Mouse (Mus musculus) midbrain, embryonic 14.5 days (tissue): ENCODE measurements at regions not wholly inside any gene's neighbourhood (a gene's known extent, or its start where the extent isn't known, plus 50 kb on each side); places are given as distances from the start of the nearest gene placed in this dataset.

Experiments
- ATAC-seq: fragments of 200-750 bp; cut with Nextera tagmentation; 2 replicates; pipeline ENCODE4 v1.8.0; 2017; ENCODE audit warnings: moderate number of reproducible peaks, moderate library complexity; ENCODE audit not compliant: low FRiP score, low TSS enrichment
- DNase-seq: peaks from one replicate; pipeline ENCODE4 v3.0.0-alpha.2; 2015
- H3K27ac ChIP-seq: fragments of 300-500 bp; sonication (generic); replicated peaks from 2 replicates; pipeline ENCODE4 v1.5.1; 2014; ENCODE audit warnings: mild to moderate bottlenecking, low read depth, low read length, moderate library complexity
- H3K27me3 ChIP-seq: fragments of 300-500 bp; sonication (generic); 2 replicates; pipeline ENCODE4 v1.6.1; 2014; ENCODE audit warnings: low read length, control low read depth, mixed read lengths; ENCODE audit not compliant: control insufficient read depth, insufficient read depth
- H3K36me3 ChIP-seq: fragments of 300-500 bp; sonication (generic); 2 replicates; pipeline ENCODE4 v1.6.1; 2014; ENCODE audit warnings: low read length, control low read depth; ENCODE audit not compliant: control insufficient read depth, insufficient read depth
- H3K4me1 ChIP-seq: fragments of 300-500 bp; sonication (generic); 2 replicates; pipeline ENCODE4 v1.6.1; 2014; ENCODE audit warnings: mild to moderate bottlenecking, antibody characterized with exemption, low read length, control low read depth; ENCODE audit not compliant: control insufficient read depth, insufficient read depth
- H3K4me2 ChIP-seq: fragments of 300-500 bp; sonication (generic); 2 replicates; pipeline ENCODE4 v1.6.1; 2014; ENCODE audit warnings: mild to moderate bottlenecking, low read length, moderate library complexity
- H3K4me3 ChIP-seq: fragments of 300-500 bp; sonication (generic); replicated peaks from 2 replicates; pipeline ENCODE4 v1.5.1; 2014; ENCODE audit warnings: low read depth, low read length
- H3K9ac ChIP-seq: fragments of 300-500 bp; sonication (generic); replicated peaks from 2 replicates; pipeline ENCODE4 v1.6.1; 2014; ENCODE audit warnings: mild to moderate bottlenecking, low read length, moderate library complexity
- H3K9me3 ChIP-seq: fragments of 300-500 bp; sonication (generic); 2 replicates; pipeline ENCODE4 v1.6.1; 2016; ENCODE audit warnings: low read length, control low read depth, mixed read lengths; ENCODE audit not compliant: control insufficient read depth
- WGBS: fragments of 180-500 bp; shearing (Covaris S2); extraction: QIAGEN DNeasy Blood & Tissue Kit; methylation state at CpG from one replicate; pipeline ENCODE4 v1.1.7; 2014; 5-methylcytosine and 5-hydroxymethylcytosine counted together

GRCm38 (mm10) chr9:120794210-120794609, 134.8 kb upstream of the Ctnnb1 start:
- Histone ChIP-seq H3K9me3 (peaks cover 21% of the 10 kb centered on the region), H3K4me1 (peaks cover 3% of the 10 kb centered on the region; the same call in 1 of the 2 replicates), H3K27me3 (no peaks in the 10 kb centered on the region), H3K4me2 (no peak overlapping the region), H3K9ac (no peak overlapping the region), H3K4me3 (no peak overlapping the region), H3K27ac (no peak overlapping the region), H3K36me3 (no peaks in the 10 kb centered on the region)
- no peak for ATAC-seq
- WGBS: 78% methylated on average over 5 of the region's 5 CpGs
- DNase-seq: no peak

GRCm38 (mm10) chr9:120796111-120796880, 132.7 kb upstream of the Ctnnb1 start:
- no peak for DNase-seq
- no peak overlapping the region for H3K9ac ChIP-seq
- peaks cover 8% of the 10 kb centered on the region for H3K9me3 ChIP-seq
- H3K4me2 ChIP-seq: no peak overlapping the region
- 84% methylated on average over 10 of the region's 10 CpGs for whole genome bisulfite sequencing
- no peaks in the 10 kb centered on the region for H3K36me3 ChIP-seq
- H3K27ac ChIP-seq: no peak overlapping the region
- H3K4me1 ChIP-seq: peaks cover 3% of the 10 kb centered on the region; the same call in 1 of the 2 replicates
- ATAC-seq: no peak
- no peak overlapping the region for H3K4me3 ChIP-seq
- H3K27me3 ChIP-seq: no peaks in the 10 kb centered on the region

- no peak overlapping the region for H3K4me3 ChIP-seq
- no peaks in the 10 kb centered on the region for H3K9me3 ChIP-seq
- H3K27ac ChIP-seq: no peak overlapping the region
- H3K9ac ChIP-seq: no peak overlapping the region
- 42% methylated on average over 10 of the region's 10 CpGs for WGBS
- H3K27me3 ChIP-seq: no peaks in the 10 kb centered on the region
- no peak for DNase-seq
- no peaks in the 10 kb centered on the region for H3K36me3 ChIP-seq
- no peak overlapping the region for H3K4me2 ChIP-seq
- no peak for ATAC-seq
- H3K4me1 ChIP-seq: peaks cover 3% of the 10 kb centered on the region; the same call in 1 of the 2 replicates
Observed at GRCm38 (mm10) chr9:120797996-120798663, 130.9 kb upstream of the Ctnnb1 start.

- Histone ChIP-seq H3K9me3 (no peaks in the 10 kb centered on the region), H3K27me3 (no peaks in the 10 kb centered on the region), H3K4me1 (peaks cover 3% of the 10 kb centered on the region; the same call in 1 of the 2 replicates), H3K4me2 (no peak overlapping the region), H3K36me3 (no peaks in the 10 kb centered on the region), H3K4me3 (no peak overlapping the region), H3K9ac (no peak overlapping the region), H3K27ac (no peak overlapping the region)
- ATAC-seq (no peak), DNase-seq (no peak)
- 38% methylated on average over 12 of the region's 12 CpGs for WGBS
Observed at GRCm38 (mm10) chr9:120798901-120799300, 130.1 kb upstream of the Ctnnb1 start.

- DNase-seq: no peak
- Histone ChIP-seq H3K27me3 (no peaks in the 10 kb centered on the region), H3K4me3 (no peak overlapping the region), H3K27ac (no peak overlapping the region), H3K36me3 (no peaks in the 10 kb centered on the region), H3K4me1 (no peaks in the 10 kb centered on the region), H3K9me3 (no peaks in the 10 kb centered on the region), H3K9ac (no peak overlapping the region), H3K4me2 (no peak overlapping the region)
- no peak for ATAC-seq
- 80% methylated on average over 4 of the region's 4 CpGs for WGBS
Observed at GRCm38 (mm10) chr9:120802646-120803045, 126.4 kb upstream of the Ctnnb1 start.

GRCm38 (mm10) chr9:120804760-120805294, 124.2 kb upstream of the Ctnnb1 start:
- Histone ChIP-seq H3K9ac (no peak overlapping the region), H3K4me3 (no peak overlapping the region), H3K36me3 (no peaks in the 10 kb centered on the region), H3K4me1 (no peaks in the 10 kb centered on the region), H3K27ac (no peak overlapping the region), H3K4me2 (no peak overlapping the region), H3K27me3 (no peaks in the 10 kb centered on the region), H3K9me3 (no peaks in the 10 kb centered on the region)
- DNase-seq (no peak), ATAC-seq (no peak)
- 81% methylated on average over 10 of the region's 10 CpGs for WGBS

GRCm38 (mm10) chr9:120808741-120809425, 120.1 kb upstream of the Ctnnb1 start:
- H3K4me1 ChIP-seq: no peaks in the 10 kb centered on the region
- no peak for ATAC-seq
- H3K9ac ChIP-seq: no peak overlapping the region
- H3K4me3 ChIP-seq: no peak overlapping the region
- H3K27ac ChIP-seq: no peak overlapping the region
- H3K4me2 ChIP-seq: no peak overlapping the region
- no peaks in the 10 kb centered on the region for H3K27me3 ChIP-seq
- no peaks in the 10 kb centered on the region for H3K36me3 ChIP-seq
- WGBS: 76% methylated on average over 4 of the region's 4 CpGs
- no peaks in the 10 kb centered on the region for H3K9me3 ChIP-seq
- no peak for DNase-seq

- Histone ChIP-seq H3K4me2 (no peak overlapping the region), H3K4me3 (no peak overlapping the region), H3K27ac (no peak overlapping the region), H3K27me3 (no peaks in the 10 kb centered on the region), H3K9ac (no peak overlapping the region), H3K4me1 (no peaks in the 10 kb centered on the region), H3K9me3 (no peaks in the 10 kb centered on the region), H3K36me3 (no peaks in the 10 kb centered on the region)
- DNase-seq (no peak), ATAC-seq (no peak)
- WGBS: 80% methylated on average over 3 of the region's 3 CpGs
Observed at GRCm38 (mm10) chr9:120811522-120811921, 117.5 kb upstream of the Ctnnb1 start.
